Mouse (Mus musculus): ENCODE data around the gene 5530401A14Rik.

5530401A14Rik gene

DNA sequence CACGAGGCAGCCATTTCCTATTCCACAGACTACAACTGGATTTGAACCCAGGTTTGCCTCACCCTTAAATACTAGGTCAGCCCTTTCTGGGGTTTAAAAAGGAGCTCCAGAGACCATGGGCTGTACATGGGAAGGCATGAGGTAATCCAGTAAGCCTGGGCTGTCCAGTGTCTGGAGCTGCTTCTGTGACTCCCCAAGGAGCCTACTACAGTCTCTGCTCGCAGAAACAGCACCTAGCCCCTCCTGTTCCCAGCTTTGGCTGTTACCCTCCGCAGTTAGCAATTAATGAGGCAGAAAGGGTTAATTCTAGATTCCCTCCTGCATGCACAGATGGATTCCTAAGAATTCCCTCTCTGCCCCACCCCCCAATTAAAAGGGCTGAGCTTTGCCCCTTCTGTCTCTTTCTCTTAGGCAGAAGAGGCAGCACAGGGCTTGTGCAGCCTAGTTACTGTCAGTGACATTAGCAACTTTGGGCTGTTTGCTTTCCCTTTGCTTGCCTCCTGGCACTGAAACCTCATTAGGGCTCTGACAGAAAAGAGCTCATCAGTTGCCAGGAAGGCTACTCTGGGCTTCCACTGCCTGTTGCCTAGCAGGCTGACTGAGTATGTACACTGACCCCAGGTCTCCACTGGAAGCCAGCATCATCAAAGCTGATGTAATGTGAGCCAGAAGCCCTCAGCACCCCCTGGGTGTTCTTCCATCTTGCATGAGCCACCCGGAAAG, at the start of gene 5530401A14Rik:
TSS of gene 5530401A14Rik (plus strand) at position 424 of the 723 bp plus-strand sequence.
- DNase-seq (ENCODE audit: low read depth, low spot score): no peak

DNA sequence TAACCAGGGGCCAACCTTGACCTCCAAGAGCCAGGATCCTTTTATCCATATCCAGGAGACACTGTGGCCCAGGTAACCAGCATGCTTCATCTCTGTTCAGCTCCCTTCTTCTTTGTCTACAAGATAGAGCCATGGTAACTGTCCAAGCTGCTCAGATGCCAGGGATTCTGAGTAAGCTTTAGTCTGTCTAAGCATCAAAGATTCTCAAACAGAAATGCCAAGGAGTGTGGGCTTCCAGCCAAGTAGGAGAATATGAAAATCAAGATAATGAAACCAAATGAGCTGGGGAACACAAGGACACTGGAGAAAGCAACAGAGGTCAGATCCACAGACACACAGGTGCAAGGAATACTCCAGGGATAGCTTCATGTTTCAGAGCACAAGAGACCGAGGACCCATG, 45.7 kb upstream of the 5530401A14Rik start:
- DNase-seq (ENCODE audit: low read depth, low spot score): peak; percentile 64

- no peak for DNase-seq (ENCODE audit: low read depth, low spot score)
Observed at GRCm38 (mm10) chr11:81816531-81816930, 43.9 kb upstream of the 5530401A14Rik start.

GRCm38 (mm10) chr11:81832381-81832780, 28.1 kb upstream of the 5530401A14Rik start:
- no peak for DNase-seq (ENCODE audit: low read depth, low spot score)

DNA sequence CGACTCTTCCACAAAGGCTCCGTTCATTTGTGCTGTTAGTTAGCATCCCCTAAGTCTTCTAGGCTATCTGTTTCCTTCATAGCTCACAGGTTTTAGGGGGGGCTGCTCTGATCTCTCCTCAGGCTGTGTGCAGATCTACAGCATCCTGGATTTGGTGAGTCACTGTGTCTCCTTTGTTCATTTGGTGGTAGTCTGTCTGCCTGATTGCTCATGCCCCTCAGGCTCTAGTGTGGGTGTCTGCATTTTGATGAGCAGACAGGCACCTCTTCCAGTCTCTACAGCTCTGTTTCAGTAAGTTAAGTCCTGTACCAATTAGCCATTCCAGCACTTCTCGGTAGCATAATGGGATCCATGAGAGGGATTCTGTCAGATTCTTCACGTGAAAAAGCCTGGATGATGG, 22.0 kb upstream of the 5530401A14Rik start:
- no peak for DNase-seq (ENCODE audit: low read depth, low spot score)

GRCm38 (mm10) chr11:81841001-81841400, 19.5 kb upstream of the 5530401A14Rik start:
- DNase-seq (ENCODE audit: low read depth, low spot score): no peak

- no peak for DNase-seq (ENCODE audit: low read depth, low spot score)
Observed at GRCm38 (mm10) chr11:81845010-81845685, 15.3 kb upstream of the 5530401A14Rik start.

GRCm38 (mm10) chr11:81845686-81846036, 14.8 kb upstream of the 5530401A14Rik start:
- DNase-seq (ENCODE audit: low read depth, low spot score): no peak

DNA sequence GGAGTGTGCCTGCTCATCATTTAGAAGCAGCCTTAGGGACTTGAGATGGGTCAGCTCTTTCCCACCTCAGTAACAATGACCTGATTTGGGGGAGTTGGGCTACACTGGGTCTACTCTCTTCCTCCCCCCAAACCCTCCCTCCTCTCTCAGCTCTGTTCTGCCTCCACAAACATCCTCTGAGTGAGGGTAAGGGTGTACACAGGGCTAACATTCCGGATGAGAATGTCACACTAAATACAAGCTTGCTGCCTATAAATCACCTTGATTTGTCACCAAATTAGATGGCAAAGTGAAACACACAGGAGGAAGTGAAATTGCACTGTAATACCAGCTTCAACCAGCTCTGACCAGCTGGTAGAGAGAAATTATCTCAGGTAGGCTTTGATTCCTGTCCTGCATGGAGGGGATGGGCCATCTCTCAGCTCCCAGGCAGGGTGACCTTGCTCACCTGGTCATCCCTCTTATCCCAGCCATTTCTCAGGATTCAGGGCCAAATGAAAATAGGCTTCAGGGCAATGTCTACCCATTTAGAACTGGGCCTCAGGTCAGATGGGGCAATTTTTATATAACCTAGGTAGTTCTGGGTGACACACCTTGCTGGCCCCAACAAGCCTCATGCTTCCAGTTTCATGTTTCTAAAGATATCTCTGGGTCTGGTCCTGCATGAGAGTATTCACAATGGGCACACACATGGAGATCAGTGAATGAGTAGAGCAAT, 12.5 kb upstream of the 5530401A14Rik start:
- DNase-seq (ENCODE audit: low read depth, low spot score): no peak

DNA sequence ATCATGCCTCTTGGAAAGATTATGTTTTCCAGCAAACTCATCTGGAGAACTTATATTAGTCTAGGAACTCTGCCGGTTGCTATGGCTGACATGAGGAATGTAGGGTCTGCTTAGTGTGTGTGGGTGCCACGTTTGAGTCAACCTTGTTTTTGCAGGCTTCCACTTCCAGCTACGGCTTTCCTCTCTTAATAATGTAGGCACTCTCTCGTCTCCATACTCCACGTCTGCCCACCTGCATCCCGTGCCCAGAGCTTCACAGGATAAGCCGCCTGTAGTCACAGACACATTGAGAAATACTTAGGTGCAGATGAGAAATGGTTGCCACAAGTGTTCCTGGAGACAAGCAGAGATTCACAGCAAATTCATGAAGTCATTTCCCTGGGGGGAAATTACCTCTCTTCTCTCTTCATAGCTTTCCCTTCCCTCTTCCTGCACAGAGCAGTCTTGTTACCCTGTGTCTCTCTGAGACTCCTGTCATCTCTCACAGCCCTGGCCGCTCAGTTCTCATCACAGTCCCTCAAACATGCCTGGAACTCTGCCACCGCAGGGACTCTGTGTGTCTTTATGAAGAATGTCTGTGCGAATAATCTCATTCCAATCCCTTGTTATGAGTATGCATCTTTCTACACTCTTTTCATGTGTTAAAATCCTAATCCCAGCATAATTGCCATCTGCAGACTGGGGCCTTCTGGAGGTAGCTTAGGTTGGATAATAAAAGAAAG, 5.3 kb downstream of the 5530401A14Rik start:
- peak; percentile 39 for DNase-seq (ENCODE audit: low read depth, low spot score)

DNA sequence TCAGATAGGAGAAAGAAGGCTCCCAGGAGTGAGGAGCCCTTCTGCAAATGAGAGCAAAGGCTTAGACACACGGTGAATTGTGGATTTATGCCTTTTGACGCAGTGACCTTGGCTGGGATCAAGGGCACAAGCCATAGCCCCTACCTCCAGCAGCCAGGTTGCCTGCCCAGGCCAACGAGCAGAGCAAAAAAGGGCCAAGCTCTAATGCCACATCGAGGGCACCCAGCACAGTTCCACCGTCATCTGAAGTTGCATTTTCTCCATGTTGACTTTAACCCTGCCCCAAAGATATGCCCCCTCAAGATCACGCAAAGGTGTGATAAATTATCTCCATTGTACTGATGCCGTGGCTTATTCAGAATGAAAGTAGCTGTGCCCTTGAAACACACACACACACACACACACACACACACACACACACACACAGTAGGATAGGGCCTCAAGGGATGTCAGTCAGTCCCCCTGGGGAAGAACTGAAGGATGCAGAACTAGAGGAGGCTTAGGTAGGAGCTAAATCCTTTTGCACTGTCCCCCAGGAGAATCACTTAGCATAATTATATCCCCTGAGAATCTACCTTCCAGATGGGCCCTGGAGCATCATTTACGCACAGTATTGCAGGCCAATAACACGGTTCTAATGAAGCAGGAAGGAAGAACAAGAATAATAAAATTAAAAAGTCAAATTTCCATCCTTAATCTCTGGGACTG, 11.2 kb downstream of the 5530401A14Rik start:
- DNase-seq (ENCODE audit: low read depth, low spot score): no peak

DNA sequence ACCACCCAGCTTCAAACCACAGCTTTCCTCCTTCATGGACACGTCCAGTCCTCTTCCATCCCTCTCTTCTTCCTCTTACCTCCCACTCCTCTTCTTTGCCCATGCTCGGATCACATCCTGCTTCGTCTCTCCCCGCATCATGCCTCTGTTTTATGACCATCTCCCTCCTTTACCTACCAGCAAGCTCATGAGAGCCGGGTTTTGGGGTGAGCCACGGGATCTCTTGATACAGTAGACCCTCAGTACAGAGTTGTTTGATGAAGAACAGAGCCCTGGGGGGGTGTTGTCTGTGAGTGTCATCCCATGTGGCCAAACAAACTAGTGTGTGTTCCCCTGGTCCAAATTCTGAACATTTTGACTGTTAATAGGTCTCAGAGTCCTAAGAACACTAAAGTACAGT, 36.0 kb downstream of the 5530401A14Rik start:
- no peak for DNase-seq (ENCODE audit: low read depth, low spot score)

GRCm38 (mm10) chr11:81897547-81898354, 37.3 kb downstream of the 5530401A14Rik start:
- DNase-seq (ENCODE audit: low read depth, low spot score): peak; percentile 67

DNA sequence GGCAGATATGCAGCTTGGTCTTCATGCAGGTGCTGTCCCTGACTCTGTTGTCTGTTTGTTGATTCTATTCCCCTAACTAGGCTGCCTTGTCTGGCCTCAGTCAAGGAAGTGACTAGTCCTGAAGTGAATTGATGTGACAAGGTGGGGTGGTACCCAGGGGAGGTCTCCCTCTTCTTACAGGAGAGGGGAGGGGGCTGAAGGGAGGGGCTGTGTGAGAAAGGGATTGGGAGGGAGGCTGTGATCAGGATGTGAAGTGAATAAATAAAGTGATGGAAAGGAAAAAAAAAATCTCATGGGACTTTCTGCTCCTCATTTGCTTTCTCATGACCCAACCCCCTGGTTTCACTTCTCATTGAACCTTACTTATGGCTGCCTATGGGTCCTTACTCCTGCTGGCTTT, 41.8 kb downstream of the 5530401A14Rik start:
- no peak for DNase-seq (ENCODE audit: low read depth, low spot score)

DNA sequence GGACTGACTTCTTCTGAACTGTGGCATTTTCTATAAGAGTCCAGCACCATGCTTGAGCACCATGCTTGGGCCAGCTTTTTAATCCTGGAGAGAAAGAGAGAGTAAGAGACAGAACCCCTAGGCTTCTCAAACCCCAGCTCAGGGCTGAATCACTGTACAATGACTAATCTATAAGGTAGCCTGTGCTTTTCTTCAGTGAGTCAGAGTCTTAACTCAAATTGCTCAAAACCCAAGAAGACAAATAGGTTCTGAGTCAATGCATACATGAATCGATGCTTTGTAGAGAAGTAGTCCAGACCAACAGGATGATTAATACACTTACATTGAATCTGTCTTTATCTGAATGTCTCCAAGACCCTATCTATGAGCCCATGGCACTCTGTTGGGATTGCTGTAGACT, 48.3 kb downstream of the 5530401A14Rik start:
- DNase-seq (ENCODE audit: low read depth, low spot score): no peak

- DNase-seq (ENCODE audit: low read depth, low spot score): no peak
Observed at GRCm38 (mm10) chr11:81909397-81909894, 49.0 kb downstream of the 5530401A14Rik start.

DNA sequence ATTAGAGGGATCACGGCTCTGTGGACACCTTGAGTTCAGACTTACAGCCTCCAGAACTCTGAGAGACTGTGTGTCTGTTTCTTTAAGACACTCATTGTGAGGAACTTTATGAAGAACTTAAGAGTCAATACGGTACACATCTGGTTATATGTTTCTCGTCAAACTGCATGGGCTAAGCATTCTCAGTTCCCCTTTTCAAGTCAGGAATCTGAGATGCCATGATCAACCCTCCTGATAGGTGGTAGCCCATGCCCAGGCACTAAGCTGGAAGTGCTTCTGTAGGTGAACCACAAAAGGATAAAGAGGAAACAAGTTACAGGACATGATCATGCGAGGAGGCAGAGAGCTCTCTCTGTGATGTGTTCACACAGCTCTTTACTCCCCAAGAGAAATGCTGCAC, 52.6 kb downstream of the 5530401A14Rik start:
- DNase-seq (ENCODE audit: low read depth, low spot score): no peak

- DNase-seq (ENCODE audit: low read depth, low spot score): no peak
Observed at GRCm38 (mm10) chr11:81915501-81915900, 55.0 kb downstream of the 5530401A14Rik start.

DNA sequence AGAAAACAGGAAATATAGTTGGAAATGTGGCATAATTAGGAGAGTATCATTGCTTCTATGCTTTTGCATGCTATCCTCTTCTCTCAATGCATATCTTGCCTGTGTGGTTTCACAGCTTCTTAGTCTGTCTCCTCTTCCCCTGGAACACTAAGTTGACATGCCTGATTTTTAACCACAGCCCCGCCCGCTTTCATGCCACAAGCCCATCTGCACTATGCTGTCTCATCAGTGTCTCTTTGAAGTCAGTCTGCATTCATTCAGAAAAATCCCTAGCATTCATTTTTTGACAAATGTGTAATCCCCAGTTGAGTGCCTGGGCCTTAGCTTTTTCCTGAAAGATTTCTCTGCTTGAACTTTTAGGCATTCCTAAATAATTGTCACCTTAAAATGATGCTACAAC, 62.6 kb downstream of the 5530401A14Rik start:
- DNase-seq (ENCODE audit: low read depth, low spot score): no peak

- no peak for DNase-seq (ENCODE audit: low read depth, low spot score)
Observed at GRCm38 (mm10) chr11:81923626-81924025, 63.2 kb downstream of the 5530401A14Rik start.
